Mouse (Mus musculus) forebrain, embryonic 16.5 days (tissue): Measurements from ENCODE around the gene Myoc. TPM values are rescaled to one million over a fixed set of nuclear protein-coding genes. Genes with fewer than 3 reads are reported as not detected.

ENCODE experiments used
- ATAC-seq: fragments of 200-750 bp; cut with Nextera tagmentation; 2 replicates; pipeline ENCODE4 v1.8.0; 2017; ENCODE audit warnings: mild to moderate bottlenecking, moderate library complexity
- H3K27ac ChIP-seq: fragments of 300-500 bp; sonication (generic); 2 replicates; pipeline ENCODE4 v1.5.1; 2014; ENCODE audit warnings: low read length, control low read depth
- H3K27me3 ChIP-seq: fragments of 300-500 bp; sonication (generic); replicated peaks from 2 replicates; pipeline ENCODE4 v1.6.1; 2014; ENCODE audit warnings: low read length; ENCODE audit not compliant: control insufficient read depth, insufficient read depth
- H3K36me3 ChIP-seq: fragments of 300-500 bp; sonication (generic); 2 replicates; pipeline ENCODE4 v1.6.1; 2014; ENCODE audit not compliant: control insufficient read depth, insufficient read depth
- H3K4me1 ChIP-seq: fragments of 300-500 bp; sonication (generic); replicated peaks from 2 replicates; pipeline ENCODE4 v1.6.1; 2014; ENCODE audit warnings: low read length; ENCODE audit not compliant: control insufficient read depth, insufficient read depth
- H3K4me2 ChIP-seq: fragments of 300-500 bp; sonication (generic); 2 replicates; pipeline ENCODE4 v1.6.1; 2014; ENCODE audit warnings: mild to moderate bottlenecking, low read length, control low read depth
- H3K4me3 ChIP-seq: fragments of 300-500 bp; sonication (generic); replicated peaks from 2 replicates; pipeline ENCODE4 v1.5.1; 2014; ENCODE audit warnings: mild to moderate bottlenecking, low read length, control low read depth
- H3K9ac ChIP-seq: fragments of 300-500 bp; sonication (generic); replicated peaks from 2 replicates; pipeline ENCODE4 v1.6.1; 2014; ENCODE audit warnings: low read depth, low read length, control low read depth
- H3K9me3 ChIP-seq: fragments of 300-500 bp; sonication (generic); 2 replicates; pipeline ENCODE4 v1.6.1; 2016; ENCODE audit warnings: low read length; ENCODE audit not compliant: control insufficient read depth
- WGBS: fragments of 180-500 bp; shearing (Covaris S2); extraction: QIAGEN DNeasy Blood & Tissue Kit; methylation state at CpG from one replicate; pipeline ENCODE4 v1.1.7; 2014; 5-methylcytosine and 5-hydroxymethylcytosine counted together
- microRNA-seq: library from miRNA; unstranded; fragments of <30 nt; microRNA quantifications from one replicate; pipeline ENCODE4, GENCODE M21; 2017
- polyA plus RNA-seq: library from polyadenylated mRNA; unstranded; fragments of >200 nt; fragmentation: Nextera tagmentation; extraction: Ambion mirVana; gene quantifications from 2 replicates; pipeline ENCODE4 v1.2.1, GENCODE M21; 2015

The Myoc gene
- polyA plus RNA-seq, 1 experiment from 2014 or later = not detected

DNA sequence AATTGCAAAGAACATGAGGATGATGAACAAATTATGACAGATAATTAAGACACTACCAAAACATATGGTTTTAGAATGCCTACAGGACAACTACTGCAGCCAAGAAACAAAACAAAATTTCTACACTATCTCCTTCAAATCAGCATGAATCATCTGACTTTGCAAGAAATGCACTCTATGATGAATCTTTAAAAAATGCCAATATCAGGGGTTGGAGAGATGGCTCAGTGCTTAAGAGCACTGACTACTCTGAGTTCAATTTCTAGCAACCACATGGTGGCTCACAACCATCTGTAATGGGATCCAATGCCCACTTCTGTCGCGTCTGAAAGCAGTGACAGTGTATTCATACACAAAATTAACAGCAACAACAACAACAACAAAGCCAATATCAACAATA, 54.8 kb downstream of the Myoc start:
- Histone ChIP-seq H3K27ac (no peak overlapping the region), H3K27me3 (no peaks in the 10 kb centered on the region), H3K36me3 (peaks cover 31% of the 10 kb centered on the region), H3K9ac (no peak overlapping the region), H3K9me3 (no peaks in the 10 kb centered on the region), H3K4me3 (no peak overlapping the region), H3K4me2 (no peak overlapping the region), H3K4me1 (no peaks in the 10 kb centered on the region)
- ATAC-seq = no peak
- 84% methylated on average over 2 of the region's 2 CpGs for WGBS

DNA sequence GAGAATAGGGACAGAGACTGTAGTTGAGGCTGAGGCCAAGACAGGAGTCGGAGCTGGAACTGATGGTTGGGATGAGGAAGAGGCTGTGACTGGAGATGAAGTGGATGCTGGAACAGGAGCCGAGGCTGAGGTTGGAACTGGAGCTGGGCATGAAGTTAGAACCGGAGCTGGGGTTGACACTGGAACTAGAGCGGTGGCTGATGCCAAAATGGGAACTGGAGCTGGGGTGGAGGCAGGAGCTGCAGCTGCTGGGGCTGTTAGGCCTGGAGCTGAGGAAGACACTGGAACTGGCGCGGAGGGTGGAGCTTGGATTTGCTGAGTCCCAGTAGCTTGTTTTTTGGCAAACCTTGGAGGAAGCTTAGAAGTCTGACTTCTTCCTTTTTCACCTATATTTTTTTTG, 58.9 kb downstream of the Myoc start:
- H3K4me2 ChIP-seq = no peak overlapping the region
- 94% methylated on average over 6 of the region's 6 CpGs for WGBS
- H3K36me3 ChIP-seq = peaks cover 28% of the 10 kb centered on the region
- H3K4me1 ChIP-seq = no peaks in the 10 kb centered on the region
- no peaks in the 10 kb centered on the region for H3K9me3 ChIP-seq
- no peak overlapping the region for H3K27ac ChIP-seq
- no peak overlapping the region for H3K4me3 ChIP-seq
- H3K9ac ChIP-seq = no peak overlapping the region
- no peaks in the 10 kb centered on the region for H3K27me3 ChIP-seq
- ATAC-seq = no peak

Small RNA genes lying within 50 kb of the gene (microRNA-seq; reads per million reads assigned to microRNA genes)
- not detected for gene Gm27616

Other genes with a start within 250 kb of the Myoc start
- gene Dnm3, start 161.1 kb upstream of the Myoc start, polyA plus RNA-seq = 32.3 and 41.8 TPM in 2 replicates
- 23.1 and 24.1 TPM in 2 replicates for gene Mettl13, start 90.6 kb upstream of the Myoc start, polyA plus RNA-seq
- 79.8 and 81.2 TPM in 2 replicates for gene Vamp4, start 68.6 kb upstream of the Myoc start, polyA plus RNA-seq
- not detected in 2 replicates for gene Myocos, start 19.1 kb downstream of the Myoc start, polyA plus RNA-seq
- gene Prrc2c, start 101.4 kb downstream of the Myoc start, polyA plus RNA-seq = 123 and 134 TPM in 2 replicates
- gene Fmo4, start 174.8 kb downstream of the Myoc start, polyA plus RNA-seq = 0.13 and 0.31 TPM in 2 replicates
- 22.5 and 29.2 TPM in 2 replicates for gene Fmo1, start 227.5 kb downstream of the Myoc start, polyA plus RNA-seq